Mouse (Mus musculus) stomach, postnatal 0 days (tissue): Measurements from ENCODE around the gene Lrch1. TPM values are rescaled to one million over a fixed set of nuclear protein-coding genes. Genes with fewer than 3 reads are reported as not detected.

Experiments
- ATAC-seq: fragments of 200-750 bp; cut with Nextera tagmentation; 2 replicates; pipeline ENCODE4 v1.8.0; 2017; ENCODE audit not compliant: low FRiP score, low TSS enrichment
- DNase-seq: peaks from one replicate; pipeline ENCODE4 v3.0.0-alpha.2; 2016; ENCODE audit warnings: low spot score
- H3K27ac ChIP-seq: fragments of 300-500 bp; sonication (generic); replicated peaks from 2 replicates; pipeline ENCODE4 v1.5.1; 2014; ENCODE audit warnings: mild to moderate bottlenecking, control low read depth
- H3K27me3 ChIP-seq: fragments of 300-500 bp; sonication (generic); 2 replicates; pipeline ENCODE4 v1.6.1; 2014; ENCODE audit warnings: low read length; ENCODE audit not compliant: control insufficient read depth, insufficient read depth
- H3K36me3 ChIP-seq: fragments of 300-500 bp; sonication (generic); 2 replicates; pipeline ENCODE4 v1.6.1; 2014; ENCODE audit warnings: low read length, mixed read lengths; ENCODE audit not compliant: control insufficient read depth, insufficient read depth
- H3K4me1 ChIP-seq: fragments of 300-500 bp; sonication (generic); replicated peaks from 2 replicates; pipeline ENCODE4 v1.6.1; 2014; ENCODE audit warnings: antibody characterized with exemption; ENCODE audit not compliant: control insufficient read depth, insufficient read depth
- H3K4me2 ChIP-seq: fragments of 300-500 bp; sonication (generic); replicated peaks from 2 replicates; pipeline ENCODE4 v1.6.1; 2014; ENCODE audit warnings: low read depth, mild to moderate bottlenecking, control low read depth, moderate library complexity
- H3K4me3 ChIP-seq: fragments of 300-500 bp; sonication (generic); 2 replicates; pipeline ENCODE4 v1.5.1; 2014; ENCODE audit warnings: low read depth, low read length, control low read depth
- H3K9ac ChIP-seq: fragments of 300-500 bp; sonication (generic); 2 replicates; pipeline ENCODE4 v1.6.1; 2014; ENCODE audit warnings: mild to moderate bottlenecking, low read length, control low read depth, mixed read lengths
- H3K9me3 ChIP-seq: fragments of 300-500 bp; sonication (generic); 2 replicates; pipeline ENCODE4 v1.6.1; 2016; ENCODE audit warnings: low read length; ENCODE audit not compliant: control insufficient read depth
- CTCF ChIP-seq: IDR thresholded peaks from 2 replicates; pipeline ENCODE4 v1.5.1; 2016; ENCODE audit warnings: antibody characterized with exemption, low read depth, mild to moderate bottlenecking, moderate library complexity
- EP300 ChIP-seq: optimal IDR thresholded peaks from 2 replicates; pipeline ENCODE3; 2016; ENCODE audit warnings: antibody characterized with exemption
- WGBS: fragments of 180-500 bp; shearing (Covaris S2); extraction: QIAGEN DNeasy Blood & Tissue Kit; methylation state at CpG from one replicate; pipeline ENCODE4 v1.1.7; 2014; 5-methylcytosine and 5-hydroxymethylcytosine counted together
- polyA plus RNA-seq: library from polyadenylated mRNA; unstranded; fragments of >200 nt; fragmentation: Nextera tagmentation; extraction: Ambion mirVana; gene quantifications from 2 replicates; pipeline ENCODE4 v1.2.1, GENCODE M21; 2015

Gene Lrch1
- polyA plus RNA-seq, 1 experiment from 2014 or later = 11.7 TPM

DNA sequence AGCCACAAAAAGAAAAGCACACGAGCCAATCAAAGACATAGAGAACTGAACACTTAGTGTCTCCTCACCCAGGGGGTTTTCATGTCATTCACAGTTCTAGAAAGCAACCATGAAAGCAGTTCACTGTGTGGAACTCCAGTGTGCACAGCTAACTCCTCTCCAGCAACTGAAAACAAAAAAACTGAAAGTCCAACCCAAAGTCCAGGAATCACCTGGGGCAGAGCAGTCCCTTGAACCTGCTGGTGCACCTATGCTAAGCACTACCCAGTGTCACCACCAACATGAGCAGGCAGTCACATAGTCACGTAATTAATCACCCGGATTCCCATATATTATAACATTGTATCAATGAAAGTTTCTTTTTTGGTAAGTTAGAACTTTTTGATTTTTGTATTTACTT lies 23.2 kb downstream of the Lrch1 start:
- Histone ChIP-seq H3K9ac (no peak overlapping the region), H3K36me3 (no peaks in the 10 kb centered on the region; the same call in 1 of the 2 replicates), H3K27me3 (no peaks in the 10 kb centered on the region), H3K4me2 (no peak overlapping the region), H3K4me1 (no peaks in the 10 kb centered on the region), H3K4me3 (no peak overlapping the region), H3K9me3 (no peaks in the 10 kb centered on the region), H3K27ac (no peak overlapping the region)
- WGBS = 82% methylated on average over 3 of the region's 3 CpGs
- TF ChIP-seq EP300 = no peak
- TF ChIP-seq CTCF = no peak
- ATAC-seq (no peak), DNase-seq (no peak)

GRCm38 (mm10) chr14:74924031-74924430 lies 23.6 kb downstream of the Lrch1 start:
- H3K36me3 ChIP-seq = no peaks in the 10 kb centered on the region; the same call in 1 of the 2 replicates
- no peak overlapping the region for H3K4me3 ChIP-seq
- TF ChIP-seq EP300 = no peak
- no peak for TF ChIP-seq CTCF
- DNase-seq = no peak
- no peak overlapping the region for H3K4me2 ChIP-seq
- H3K27me3 ChIP-seq = no peaks in the 10 kb centered on the region
- no peak overlapping the region for H3K27ac ChIP-seq
- H3K9ac ChIP-seq = no peak overlapping the region
- 55% methylated on average over 2 of the region's 2 CpGs for WGBS
- ATAC-seq = no peak
- H3K4me1 ChIP-seq = no peaks in the 10 kb centered on the region
- no peaks in the 10 kb centered on the region for H3K9me3 ChIP-seq

DNA sequence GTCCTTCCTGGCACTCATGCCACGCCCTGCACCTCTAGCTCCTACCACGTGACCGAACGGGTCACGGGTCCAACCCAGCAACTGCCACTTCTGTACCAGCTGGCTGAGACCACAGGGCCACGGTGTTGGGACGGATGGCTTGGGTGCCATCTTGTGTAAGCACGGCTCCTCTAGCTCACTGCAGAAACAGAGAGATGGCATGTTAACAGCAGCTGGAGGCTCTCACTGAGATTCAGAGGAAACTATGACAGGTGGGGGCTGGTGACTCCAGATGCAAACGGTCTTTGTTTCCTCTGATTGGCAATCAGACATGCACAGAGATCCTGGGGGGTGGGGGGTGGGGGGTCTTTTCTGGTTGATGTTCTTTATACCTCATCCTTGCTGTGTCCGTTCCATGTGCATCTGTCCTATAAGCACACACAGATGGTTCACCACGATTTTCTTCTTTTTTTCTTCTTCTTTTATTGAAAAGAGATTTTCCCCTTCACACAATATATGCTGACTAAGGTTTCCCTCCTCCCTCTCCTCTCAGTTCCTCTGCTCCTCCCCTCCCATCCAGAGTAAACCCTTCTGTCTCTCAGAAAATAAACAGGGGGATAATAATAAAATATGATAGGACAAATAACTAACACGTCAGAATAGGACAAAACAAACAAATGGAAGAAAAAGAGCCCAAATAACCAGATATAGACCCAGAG lies 25.5 kb downstream of the Lrch1 start:
- Histone ChIP-seq H3K27me3 (no peaks in the 10 kb centered on the region), H3K4me1 (0 out of 2 replicates have a peak, but pooled peaks cover 4% of the 10 kb centered on the region), H3K4me2 (no peak overlapping the region), H3K36me3 (no peaks in the 10 kb centered on the region; the same call in 1 of the 2 replicates), H3K9ac (no peak overlapping the region), H3K9me3 (no peaks in the 10 kb centered on the region), H3K27ac (no peak overlapping the region), H3K4me3 (no peak overlapping the region)
- TF ChIP-seq EP300 (no peak), CTCF (no peak)
- WGBS = 62% methylated on average over 12 of the region's 12 CpGs
- ATAC-seq (no peak), DNase-seq (no peak)

GRCm38 (mm10) chr14:74921471-74921870 lies 26.2 kb downstream of the Lrch1 start:
- Histone ChIP-seq H3K27me3 (no peaks in the 10 kb centered on the region), H3K4me1 (0 out of 2 replicates have a peak, but pooled peaks cover 4% of the 10 kb centered on the region), H3K27ac (no peak overlapping the region), H3K36me3 (no peaks in the 10 kb centered on the region; the same call in 1 of the 2 replicates), H3K4me3 (no peak overlapping the region), H3K4me2 (no peak overlapping the region), H3K9me3 (no peaks in the 10 kb centered on the region), H3K9ac (no peak overlapping the region)
- WGBS = 79% methylated on average over 9 of the region's 9 CpGs
- TF ChIP-seq CTCF (no peak), EP300 (no peak)
- ATAC-seq = no peak
- DNase-seq = no peak

- Histone ChIP-seq H3K4me1 (peaks cover 15% of the 10 kb centered on the region), H3K36me3 (no peaks in the 10 kb centered on the region), H3K27ac (no peak overlapping the region), H3K27me3 (no peaks in the 10 kb centered on the region), H3K9me3 (no peaks in the 10 kb centered on the region), H3K4me3 (no peak overlapping the region), H3K9ac (no peak overlapping the region), H3K4me2 (no peak overlapping the region)
- no peak for TF ChIP-seq CTCF
- no peak for TF ChIP-seq EP300
- ATAC-seq = no peak
- WGBS = 68% methylated on average over 7 of the region's 7 CpGs
- no peak for DNase-seq
Observed at GRCm38 (mm10) chr14:74919132-74919531, 28.5 kb downstream of the Lrch1 start.

DNA sequence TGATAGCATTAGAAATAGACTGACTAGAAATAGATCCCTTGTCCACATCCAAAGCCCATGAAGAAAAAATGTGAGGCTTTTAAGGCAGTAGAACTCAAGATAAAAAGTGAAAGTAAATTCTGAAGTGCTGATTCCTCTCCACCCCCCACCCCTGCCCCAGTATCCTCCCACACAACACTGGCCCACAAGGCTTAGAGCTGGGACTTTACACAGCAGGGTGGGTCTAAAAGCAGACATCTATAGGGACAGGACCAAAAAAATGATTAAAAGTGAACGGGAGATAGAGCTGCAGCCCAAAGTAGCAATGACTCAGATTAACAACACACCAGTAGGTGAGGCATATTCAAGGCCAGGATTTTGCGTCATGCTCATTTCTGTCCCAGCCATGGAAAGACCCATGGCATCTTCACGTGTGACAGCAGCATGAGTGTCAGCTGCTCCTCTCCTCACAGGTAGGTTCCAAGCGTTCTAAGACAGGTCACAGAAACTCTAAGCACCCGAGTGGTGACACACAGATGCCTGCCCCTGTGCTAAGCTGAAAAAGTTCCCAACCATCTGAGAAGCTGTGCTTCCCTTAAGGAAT lies 29.1 kb downstream of the Lrch1 start:
- WGBS = 78% methylated on average over 5 of the region's 5 CpGs
- H3K9ac ChIP-seq = no peak overlapping the region
- H3K27me3 ChIP-seq = no peaks in the 10 kb centered on the region
- H3K9me3 ChIP-seq = no peaks in the 10 kb centered on the region
- H3K4me1 ChIP-seq = peaks cover 17% of the 10 kb centered on the region
- H3K4me3 ChIP-seq = no peak overlapping the region
- TF ChIP-seq EP300 = no peak
- TF ChIP-seq CTCF = no peak
- DNase-seq (no peak), ATAC-seq (no peak)
- H3K4me2 ChIP-seq = no peak overlapping the region
- no peak overlapping the region for H3K27ac ChIP-seq
- no peaks in the 10 kb centered on the region for H3K36me3 ChIP-seq
